Mouse (Mus musculus) hindbrain, embryonic 14.5 days (tissue): ENCODE data around the gene Gm44790. TPM values are rescaled to one million over a fixed set of nuclear protein-coding genes. Genes with fewer than 3 reads are reported as not detected.

Experiments used
- ATAC-seq: fragments of 200-750 bp; cut with Nextera tagmentation; 2 replicates; pipeline ENCODE4 v1.8.0; 2017; ENCODE audit warnings: moderate number of reproducible peaks, mild to moderate bottlenecking, moderate TSS enrichment, moderate library complexity; ENCODE audit not compliant: low FRiP score
- DNase-seq: peaks from one replicate; pipeline ENCODE4 v3.0.0-alpha.2; 2015; ENCODE audit warnings: low spot score
- H3K27ac ChIP-seq: fragments of 300-500 bp; sonication (generic); 2 replicates; pipeline ENCODE4 v1.5.1; 2014; ENCODE audit warnings: mild to moderate bottlenecking, moderate library complexity
- H3K27me3 ChIP-seq: fragments of 300-500 bp; sonication (generic); 2 replicates; pipeline ENCODE4 v1.6.1; 2014; ENCODE audit warnings: mild to moderate bottlenecking, low read length, mixed read lengths; ENCODE audit not compliant: control insufficient read depth, insufficient read depth
- H3K36me3 ChIP-seq: fragments of 300-500 bp; sonication (generic); replicated peaks from 2 replicates; pipeline ENCODE4 v1.6.1; 2014; ENCODE audit not compliant: control insufficient read depth, insufficient read depth
- H3K4me1 ChIP-seq: fragments of 300-500 bp; sonication (generic); replicated peaks from 2 replicates; pipeline ENCODE4 v1.6.1; 2014; ENCODE audit warnings: antibody characterized with exemption, low read length, mixed read lengths; ENCODE audit not compliant: control insufficient read depth, insufficient read depth
- H3K4me2 ChIP-seq: fragments of 300-500 bp; sonication (generic); replicated peaks from 2 replicates; pipeline ENCODE4 v1.6.1; 2014; ENCODE audit warnings: mild to moderate bottlenecking, moderate library complexity
- H3K4me3 ChIP-seq: fragments of 300-500 bp; sonication (generic); replicated peaks from 2 replicates; pipeline ENCODE4 v1.5.1; 2014; ENCODE audit warnings: mild to moderate bottlenecking, low read length
- H3K9ac ChIP-seq: fragments of 300-500 bp; sonication (generic); 2 replicates; pipeline ENCODE4 v1.6.1; 2014
- H3K9me3 ChIP-seq: fragments of 300-500 bp; sonication (generic); 2 replicates; pipeline ENCODE4 v1.6.1; 2016; ENCODE audit warnings: low read length; ENCODE audit not compliant: control insufficient read depth
- WGBS: fragments of 180-500 bp; shearing (Covaris S2); extraction: QIAGEN DNeasy Blood & Tissue Kit; methylation state at CpG from one replicate; pipeline ENCODE4 v1.1.7; 2014; 5-methylcytosine and 5-hydroxymethylcytosine counted together
- polyA plus RNA-seq: library from polyadenylated mRNA; unstranded; fragments of >200 nt; fragmentation: Nextera tagmentation; extraction: Ambion mirVana; gene quantifications from 2 replicates; pipeline ENCODE4 v1.2.1, GENCODE M21; 2014

Gm44790 gene
- polyA plus RNA-seq, 1 experiment from 2014 or later = not detected

DNA sequence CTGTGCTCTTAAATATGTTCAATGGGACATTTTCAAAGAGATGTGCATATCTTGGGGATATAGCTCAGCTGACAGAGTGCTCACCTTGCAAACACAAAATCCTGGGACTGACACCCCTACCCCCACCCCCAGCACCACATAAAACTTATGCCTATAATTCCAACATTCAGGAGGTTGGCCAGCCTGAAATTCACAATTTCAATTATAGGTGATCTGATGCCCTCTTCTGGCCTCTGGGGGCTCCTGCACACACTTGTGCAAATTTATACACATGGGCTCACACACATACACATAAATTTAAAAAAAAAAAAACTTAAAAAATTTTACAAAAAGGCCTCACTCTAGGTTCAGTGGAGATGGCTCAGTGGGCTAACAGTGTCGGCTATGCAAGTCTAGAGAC lies 33.3 kb upstream of the Gm44790 start:
- DNase-seq (no peak), ATAC-seq (no peak)
- WGBS = 96% methylated on average over 1 of the region's 1 CpGs
- Histone ChIP-seq H3K4me1 (peaks cover 24% of the 10 kb centered on the region), H3K9me3 (no peaks in the 10 kb centered on the region), H3K9ac (no peak overlapping the region), H3K4me2 (no peak overlapping the region), H3K36me3 (peaks cover 55% of the 10 kb centered on the region), H3K4me3 (no peak overlapping the region), H3K27ac (no peak overlapping the region), H3K27me3 (no peaks in the 10 kb centered on the region)

DNA sequence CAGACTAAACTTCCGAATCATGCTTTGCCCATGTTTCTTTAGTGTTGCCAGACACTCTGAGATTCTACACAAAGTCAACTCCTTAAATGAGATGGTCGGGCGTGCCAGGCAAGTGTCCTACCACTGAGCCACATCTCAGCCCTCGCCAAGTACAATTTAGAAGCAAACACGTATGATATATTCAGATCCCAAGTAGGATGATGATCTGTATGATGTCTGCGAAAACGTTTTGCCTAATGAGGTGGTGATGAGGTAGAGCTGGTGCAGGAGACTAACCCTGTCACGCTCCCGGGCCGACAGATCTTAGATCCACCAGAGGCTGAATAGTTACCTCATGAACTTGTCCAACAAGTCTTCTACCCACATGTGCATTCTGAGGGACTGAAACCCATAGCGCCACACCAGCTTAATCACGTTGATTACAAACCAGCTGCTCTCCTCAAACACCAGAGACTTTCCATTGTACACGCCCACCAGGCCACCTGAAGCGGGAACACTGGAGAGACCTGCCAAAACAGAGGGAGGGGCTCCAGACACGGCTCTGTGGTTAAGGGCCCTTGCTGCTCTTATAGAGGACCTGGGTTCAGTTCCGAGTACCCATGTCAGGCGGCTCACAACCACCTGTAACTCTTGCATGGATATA lies 32.3 kb upstream of the Gm44790 start:
- Histone ChIP-seq H3K36me3 (peaks cover 45% of the 10 kb centered on the region), H3K4me1 (peaks cover 24% of the 10 kb centered on the region), H3K9me3 (no peaks in the 10 kb centered on the region), H3K27me3 (no peaks in the 10 kb centered on the region), H3K4me3 (no peak overlapping the region), H3K27ac (no peak overlapping the region), H3K9ac (no peak overlapping the region), H3K4me2 (no peak overlapping the region)
- ATAC-seq (no peak), DNase-seq (no peak)
- 94% methylated on average over 17 of the region's 17 CpGs for WGBS

DNA sequence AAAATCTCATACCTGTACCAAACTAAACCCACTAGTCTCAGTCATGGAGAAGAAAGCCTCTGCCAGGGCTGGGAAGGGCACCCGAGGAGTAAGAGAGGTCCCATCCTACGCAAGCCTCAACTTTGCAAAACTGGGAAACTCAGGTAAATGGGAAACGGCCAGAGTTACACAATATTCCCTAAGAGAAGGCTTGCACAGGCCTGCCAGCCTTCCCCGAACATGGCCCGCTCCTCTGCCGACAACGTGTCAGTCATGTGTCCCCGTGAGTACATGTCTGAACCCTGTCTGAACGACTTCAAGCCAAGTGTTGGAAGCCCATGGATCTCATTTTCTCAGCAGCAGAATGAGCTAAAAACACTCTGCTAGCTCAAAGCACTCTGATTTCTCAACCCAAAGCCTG lies 31.4 kb upstream of the Gm44790 start:
- Histone ChIP-seq H3K27me3 (no peaks in the 10 kb centered on the region), H3K9ac (peak overlapping the region; percentile 95), H3K9me3 (no peaks in the 10 kb centered on the region), H3K4me3 (peak overlapping the region; percentile 95), H3K36me3 (peaks cover 37% of the 10 kb centered on the region), H3K4me2 (peak overlapping the region; percentile 80), H3K27ac (no peak overlapping the region), H3K4me1 (peaks cover 24% of the 10 kb centered on the region)
- no peak for ATAC-seq
- DNase-seq = no peak
- WGBS = 85% methylated on average over 9 of the region's 9 CpGs

- DNase-seq = no peak
- H3K27me3 ChIP-seq = no peaks in the 10 kb centered on the region
- H3K9ac ChIP-seq = peak overlapping the region; percentile 95
- H3K9me3 ChIP-seq = no peaks in the 10 kb centered on the region
- ATAC-seq = no peak
- peaks cover 24% of the 10 kb centered on the region for H3K4me1 ChIP-seq
- 24% methylated on average over 10 of the region's 10 CpGs for WGBS
- H3K27ac ChIP-seq = peak overlapping the region; percentile 95
- peak overlapping the region; percentile 95 for H3K4me3 ChIP-seq
- peaks cover 28% of the 10 kb centered on the region for H3K36me3 ChIP-seq
- peak overlapping the region; percentile 80 for H3K4me2 ChIP-seq
Measured at GRCm38 (mm10) chr6:86395969-86396368, 30.5 kb upstream of the Gm44790 start.

- Histone ChIP-seq H3K27ac (peak within 1 kb of the TSS; percentile 95), H3K27me3 (no peaks in the 10 kb centered on the region), H3K4me3 (peak within 1 kb of the TSS; percentile 95), H3K4me1 (peaks cover 24% of the 10 kb centered on the region), H3K4me2 (peak within 1 kb of the TSS; percentile 80), H3K9me3 (no peaks in the 10 kb centered on the region), H3K9ac (peak within 1 kb of the TSS; percentile 95), H3K36me3 (peaks cover 20% of the 10 kb centered on the region)
- under 1% methylated on average over 51 of the region's 51 CpGs for WGBS
- DNase-seq = peak; percentile 86
- peak; percentile 93 for ATAC-seq
Measured at GRCm38 (mm10) chr6:86396581-86397256, 29.7 kb upstream of the Gm44790 start, which contains the start of gene Pcyox1. Gene Pcyox1, minus strand, starts transcription at chr6:86397154.

DNA sequence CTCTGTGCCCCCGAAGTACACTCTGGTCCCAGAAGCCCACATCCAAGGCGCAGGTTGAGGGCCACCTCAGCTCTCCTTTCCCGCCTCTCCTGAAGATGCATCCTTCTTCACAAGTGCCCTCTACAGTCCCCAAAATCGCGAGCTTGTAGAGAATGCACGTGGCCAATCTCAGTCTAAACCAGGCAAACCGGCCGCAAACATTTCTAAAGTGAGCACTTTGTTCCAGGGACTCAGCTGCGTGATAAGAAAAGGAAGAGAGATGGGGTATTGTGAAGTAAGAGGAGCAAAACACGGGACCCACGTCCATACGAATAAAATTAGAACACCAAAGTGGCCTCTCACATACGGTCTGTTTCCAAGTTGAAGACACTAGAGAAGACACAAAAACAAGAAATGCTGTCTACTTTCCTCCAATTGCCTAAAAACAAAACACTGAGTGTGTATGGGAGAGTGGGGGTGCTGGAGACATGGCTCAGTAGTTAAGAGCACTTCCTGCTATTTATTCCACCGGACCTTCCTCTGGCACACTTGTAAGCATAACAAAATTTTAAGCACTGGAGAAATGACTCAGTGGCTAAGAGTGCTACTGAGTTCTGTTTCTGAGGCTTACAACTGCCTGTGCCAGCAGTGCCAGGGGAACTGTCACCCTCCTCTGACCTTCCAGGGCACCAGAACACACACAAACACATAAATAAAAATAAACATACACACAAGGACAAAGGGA lies 29.0 kb upstream of the Gm44790 start:
- H3K4me2 ChIP-seq = peak overlapping the region; percentile 80
- H3K4me1 ChIP-seq = peaks cover 24% of the 10 kb centered on the region
- H3K36me3 ChIP-seq = peaks cover 13% of the 10 kb centered on the region
- ATAC-seq (peak; percentile 56), DNase-seq (no peak)
- H3K9ac ChIP-seq = peak overlapping the region; percentile 95
- H3K27me3 ChIP-seq = no peaks in the 10 kb centered on the region
- peak overlapping the region; percentile 95 for H3K4me3 ChIP-seq
- peak overlapping the region; percentile 66 for H3K27ac ChIP-seq
- no peaks in the 10 kb centered on the region for H3K9me3 ChIP-seq
- 8% methylated on average over 14 of the region's 14 CpGs for WGBS

GRCm38 (mm10) chr6:86398986-86399385 lies 27.5 kb upstream of the Gm44790 start:
- no peak overlapping the region for H3K9ac ChIP-seq
- H3K4me3 ChIP-seq = no peak overlapping the region
- no peaks in the 10 kb centered on the region for H3K9me3 ChIP-seq
- 74% methylated on average over 2 of the region's 2 CpGs for WGBS
- 0 out of 2 replicates have a peak, but pooled peaks cover 1% of the 10 kb centered on the region for H3K36me3 ChIP-seq
- no peak overlapping the region for H3K4me2 ChIP-seq
- DNase-seq (no peak), ATAC-seq (no peak)
- H3K4me1 ChIP-seq = peaks cover 24% of the 10 kb centered on the region
- no peak overlapping the region for H3K27ac ChIP-seq
- no peaks in the 10 kb centered on the region for H3K27me3 ChIP-seq

DNA sequence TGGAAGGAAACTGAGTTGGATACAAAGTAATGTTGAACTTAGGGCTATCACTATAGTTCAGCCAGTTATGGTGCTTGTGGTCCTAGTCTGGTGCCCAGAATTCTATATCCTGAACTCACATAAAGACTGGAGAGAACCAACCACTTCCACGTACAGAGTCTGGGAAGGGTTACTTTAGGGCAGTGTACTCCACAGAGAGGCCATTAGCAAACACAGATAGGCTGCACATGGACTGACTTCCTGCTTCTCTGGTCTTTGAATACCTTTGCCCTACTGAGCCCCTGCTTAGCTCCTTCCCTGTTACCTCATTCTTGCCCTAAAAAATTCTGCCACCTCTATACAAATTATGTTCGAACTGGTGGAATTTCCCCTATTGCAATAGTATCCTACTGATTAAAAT lies 26.5 kb upstream of the Gm44790 start:
- Histone ChIP-seq H3K36me3 (no peaks in the 10 kb centered on the region), H3K27me3 (no peaks in the 10 kb centered on the region), H3K4me2 (no peak overlapping the region), H3K9me3 (no peaks in the 10 kb centered on the region), H3K27ac (no peak overlapping the region), H3K9ac (no peak overlapping the region), H3K4me3 (no peak overlapping the region), H3K4me1 (peaks cover 16% of the 10 kb centered on the region)
- no peak for DNase-seq
- ATAC-seq = no peak
- 91% methylated on average over 2 of the region's 2 CpGs for WGBS

- ATAC-seq = no peak
- H3K9ac ChIP-seq = no peak overlapping the region
- H3K4me1 ChIP-seq = peaks cover 7% of the 10 kb centered on the region; the same call in 1 of the 2 replicates
- no peaks in the 10 kb centered on the region for H3K27me3 ChIP-seq
- H3K36me3 ChIP-seq = no peaks in the 10 kb centered on the region
- H3K9me3 ChIP-seq = no peaks in the 10 kb centered on the region
- H3K4me3 ChIP-seq = no peak overlapping the region; the same call in 1 of the 2 replicates
- DNase-seq = peak; percentile 76
- WGBS = 9% methylated on average over 9 of the region's 9 CpGs
- H3K27ac ChIP-seq = no peak overlapping the region
- H3K4me2 ChIP-seq = peak overlapping the region; percentile 38
Measured at GRCm38 (mm10) chr6:86400972-86401371, 25.5 kb upstream of the Gm44790 start.
